Mouse (Mus musculus) C2C12 (cell line): Measurements from ENCODE around the gene Ksr2.

Experiments
- CTCF ChIP-seq: IDR thresholded peaks from one replicate; pipeline ENCODE4 v1.5.1; 2011; ENCODE audit not compliant: control insufficient read depth, insufficient read depth, insufficient read length
- FOSL1 ChIP-seq: IDR thresholded peaks from one replicate; pipeline ENCODE4 v1.8.0; 2011; ENCODE audit warnings: mild to moderate bottlenecking, low read length; ENCODE audit not compliant: poor library complexity, insufficient read depth, severe bottlenecking
- MAX ChIP-seq: IDR thresholded peaks from one replicate; pipeline ENCODE4 v1.6.1; 2011; ENCODE audit warnings: mild to moderate bottlenecking, control low read depth

DNA sequence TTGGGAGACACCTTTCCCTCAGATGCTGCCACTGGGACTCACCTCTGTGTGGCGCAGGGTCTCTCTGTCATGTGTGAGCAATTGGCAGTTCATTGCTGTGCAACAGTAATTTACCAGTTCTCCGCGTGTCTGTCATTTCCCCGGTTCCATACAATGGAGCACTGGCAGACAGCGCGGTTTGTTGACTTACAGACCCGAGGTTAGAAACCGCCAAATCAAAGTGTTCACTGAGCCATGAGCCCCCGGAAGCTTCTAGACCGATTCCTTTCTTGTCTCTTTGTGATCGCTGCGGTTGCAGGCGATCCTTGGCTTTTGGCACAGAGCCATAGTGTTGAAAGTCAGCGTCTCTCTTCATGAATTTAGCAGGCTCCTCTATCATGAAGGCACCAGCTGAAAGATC, 158.6 kb downstream of the Ksr2 start:
- TF ChIP-seq CTCF (no peak), MAX (no peak), FOSL1 (no peak)
